Mouse (Mus musculus) left cerebral cortex, postnatal 36 days (tissue): Measurements from ENCODE around the gene Cngb1. TPM values are rescaled to one million over a fixed set of nuclear protein-coding genes. Genes with fewer than 3 reads are reported as not detected.

ENCODE experiments used
- DNase-seq, 2 experiments: peaks; one replicate each; pipeline ENCODE4 v3.0.0; 2021 to 2022; ENCODE audit warnings: low spot score in 2 of 2, mixed read lengths in 1 of 2
- intact Hi-C: fragments of 180-260 bp; cut with DNase I; formaldehyde crosslinking; loops from one replicate; pipeline ENCODE4 v1.15.1; 2025
- total RNA-seq, 2 experiments: library from RNA; stranded (reverse); gene quantifications; 2 replicates each; pipeline ENCODE4 v1.2.3; 2021

The Cngb1 gene
- total RNA-seq, 2 experiments from 2014 or later, result 0.23 to 0.30 TPM

DNA sequence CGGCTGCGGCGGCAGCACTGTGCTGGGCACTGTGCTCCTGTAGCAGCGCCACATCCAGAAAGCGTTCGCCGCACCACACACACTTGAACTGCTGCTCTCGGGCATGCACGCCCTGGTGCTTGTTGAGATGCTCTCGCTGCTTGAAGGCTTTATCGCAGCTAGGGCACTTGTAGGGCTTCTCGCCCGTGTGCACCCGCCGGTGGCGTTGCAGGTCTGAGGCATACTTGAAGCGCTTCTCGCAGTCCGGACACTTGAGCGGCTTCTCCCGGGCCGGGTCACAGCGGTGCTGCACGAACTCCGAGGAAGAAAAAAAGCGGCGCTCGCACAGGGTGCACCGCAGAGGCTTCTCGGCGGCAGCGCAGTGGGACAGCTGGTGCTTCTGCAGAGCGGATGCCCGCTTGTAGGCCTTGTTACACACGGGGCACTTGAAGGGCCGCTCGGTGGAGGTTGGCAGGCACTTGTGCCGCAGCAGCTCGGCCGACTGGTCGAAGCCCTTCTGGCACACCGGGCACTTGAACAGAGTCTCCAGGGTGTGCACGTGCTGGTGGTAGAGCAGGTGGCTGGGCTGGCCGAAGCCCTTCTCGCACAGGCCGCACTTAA, 21.6 kb upstream of the Cngb1 start:
- no peak for DNase-seq
- intact Hi-C loops, result loop anchor here (10.0 kb wide), 1 partner anchor 223 kb away; no protein-coding TSS in a partner anchor

DNA sequence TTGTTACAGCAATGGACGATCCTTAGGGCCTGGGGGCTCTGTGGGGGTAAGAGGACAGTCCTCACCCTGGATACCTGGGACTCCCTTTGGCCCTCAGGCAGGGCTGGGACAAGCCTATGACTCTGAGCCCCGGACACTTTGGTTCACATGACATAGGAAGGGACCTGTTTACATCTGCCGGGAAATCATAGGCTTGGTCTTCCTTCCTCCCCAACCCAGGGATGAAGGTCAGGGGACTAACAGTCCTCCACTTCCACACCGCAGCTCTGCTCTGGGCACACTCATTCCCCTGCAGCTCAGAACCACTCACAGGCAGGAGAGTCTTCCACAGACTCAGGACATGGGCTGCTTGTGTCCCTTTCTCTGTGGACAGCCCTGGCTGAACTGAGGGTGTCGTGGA, 20.4 kb upstream of the Cngb1 start:
- intact Hi-C loops, result loop anchor here (10.0 kb wide), 1 partner anchor 222 kb away; no protein-coding TSS in a partner anchor
- no peak for DNase-seq

DNA sequence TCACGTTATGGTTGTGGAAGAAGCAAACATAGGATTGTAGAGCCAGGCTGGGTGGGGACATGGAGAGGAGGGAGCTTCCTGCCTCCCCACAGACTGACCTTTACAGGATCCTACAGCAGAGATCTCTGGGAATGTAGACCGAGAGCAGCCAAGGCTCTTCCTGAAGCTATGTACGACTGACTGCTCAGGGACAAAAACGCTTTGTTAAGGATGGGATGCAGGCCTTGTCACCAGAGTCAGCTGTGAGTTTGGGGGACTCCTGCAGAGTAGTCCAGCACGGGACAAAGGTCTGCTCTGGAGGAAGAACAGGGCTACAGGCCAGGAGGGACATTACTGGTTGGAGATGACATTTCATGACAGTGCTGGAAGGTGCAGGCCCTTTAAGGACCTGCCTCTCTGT, 18.3 kb upstream of the Cngb1 start:
- no peak for DNase-seq
- intact Hi-C loops, result loop anchor here (10.0 kb wide), 1 partner anchor 220 kb away; no protein-coding TSS in a partner anchor

DNA sequence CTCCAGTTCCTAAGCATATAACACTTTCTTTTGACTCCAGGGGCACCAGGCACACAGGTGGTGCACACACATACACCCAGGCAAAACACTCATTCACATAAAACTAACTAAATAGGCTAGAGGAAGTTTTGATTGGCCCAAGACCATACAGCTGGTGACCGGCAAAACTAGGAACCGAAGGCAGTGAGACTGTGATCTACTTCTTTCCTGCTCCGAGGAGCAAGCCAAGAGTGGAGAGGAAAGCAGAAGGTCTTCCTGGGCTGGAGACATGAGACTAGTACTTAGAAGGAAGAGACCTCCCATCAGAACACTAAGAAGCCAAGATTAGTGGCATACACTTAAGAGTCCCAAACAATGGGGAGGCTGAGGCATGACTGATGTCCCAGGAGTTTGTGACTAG, 16.8 kb upstream of the Cngb1 start:
- no peak for DNase-seq
- intact Hi-C loops, result loop anchor here (10.0 kb wide), 1 partner anchor 218 kb away; no protein-coding TSS in a partner anchor

DNA sequence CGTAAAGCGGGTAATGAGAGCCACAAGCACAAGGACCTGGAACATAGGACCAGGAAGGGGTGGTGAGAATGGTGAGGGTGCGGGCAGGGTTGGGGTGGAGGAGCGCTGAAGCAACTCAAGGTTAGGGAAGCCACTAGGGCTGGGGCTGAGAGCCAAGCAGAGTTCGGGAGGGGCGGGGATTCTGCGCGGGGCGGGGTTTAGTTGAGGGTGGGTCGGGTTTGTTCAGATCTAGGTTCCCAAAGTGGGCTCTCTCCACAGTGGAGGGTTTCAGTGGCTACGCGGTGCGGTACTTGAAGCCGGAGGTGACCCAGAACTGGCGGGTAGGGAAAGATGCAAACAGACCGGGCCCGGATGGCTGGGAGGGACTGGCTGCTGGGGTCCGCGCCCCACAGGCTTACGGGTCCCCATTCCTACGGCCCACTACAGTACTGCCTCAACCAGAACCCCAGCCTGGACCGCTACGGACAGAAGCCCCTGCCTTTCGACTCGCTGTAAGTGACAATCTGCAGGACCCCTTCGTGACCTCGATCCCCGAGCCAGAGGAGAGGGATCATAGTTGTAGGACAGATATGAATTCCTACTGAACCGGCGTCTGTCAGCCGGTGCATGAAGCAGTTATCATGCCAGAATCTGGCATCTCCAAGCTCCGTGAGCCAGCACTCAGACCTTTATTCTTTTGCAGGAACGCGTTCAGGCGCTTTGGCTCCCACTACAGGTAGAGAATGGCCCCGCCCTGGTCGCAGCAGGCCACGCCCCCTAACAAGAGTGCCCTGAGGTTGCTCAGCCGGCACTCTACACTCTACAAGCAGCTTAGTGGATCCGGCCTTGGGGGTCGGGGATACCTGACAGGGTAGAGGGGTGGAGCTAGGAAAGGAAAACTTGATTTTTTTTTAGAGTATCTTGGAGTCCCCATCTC, 14.1 kb upstream of the Cngb1 start:
- DNase-seq, result no peak
- intact Hi-C loops, result loop anchor here (10.0 kb wide), 1 partner anchor 216 kb away; no protein-coding TSS in a partner anchor

DNA sequence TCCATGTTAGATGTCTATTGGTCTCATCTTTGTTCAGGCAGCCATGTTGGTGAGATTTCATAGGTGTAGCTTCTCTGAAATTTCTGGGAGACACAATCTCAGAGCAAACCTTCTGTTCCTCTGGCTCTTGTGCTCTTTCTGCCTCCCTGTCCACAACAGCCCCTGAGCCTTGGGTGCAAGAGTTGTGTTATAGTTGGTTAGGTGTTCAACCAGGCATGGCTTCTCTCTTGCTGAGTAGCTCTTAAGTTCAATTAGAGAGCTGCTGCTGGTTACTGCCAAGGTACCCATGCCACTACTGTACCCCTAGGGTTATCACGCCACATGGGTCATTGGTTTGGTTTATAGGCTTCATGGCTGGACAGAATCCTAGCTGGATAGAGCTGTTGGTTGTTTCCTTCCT, 9.0 kb upstream of the Cngb1 start:
- DNase-seq, result no peak
- intact Hi-C loops, result no loop called here

DNA sequence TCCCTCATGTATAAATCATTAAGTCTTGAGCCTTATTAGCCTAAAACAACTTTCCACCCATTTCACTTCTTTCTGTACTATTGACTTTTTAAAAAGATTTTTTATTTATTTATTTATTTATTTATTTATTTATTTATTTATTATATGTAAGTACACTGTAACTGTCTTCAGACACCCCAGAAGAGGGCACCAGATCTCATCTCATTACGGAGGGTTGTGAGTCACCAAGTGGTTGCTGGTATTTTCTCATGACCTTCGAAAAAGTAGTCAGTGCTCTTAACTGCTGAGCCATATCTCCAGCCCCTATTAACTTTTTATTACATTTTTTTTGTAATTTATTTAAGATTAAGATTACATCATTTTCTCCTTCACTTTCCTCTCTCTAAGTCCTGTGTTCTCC, 8.3 kb upstream of the Cngb1 start:
- intact Hi-C loops, result no loop called here
- no peak for DNase-seq

DNA sequence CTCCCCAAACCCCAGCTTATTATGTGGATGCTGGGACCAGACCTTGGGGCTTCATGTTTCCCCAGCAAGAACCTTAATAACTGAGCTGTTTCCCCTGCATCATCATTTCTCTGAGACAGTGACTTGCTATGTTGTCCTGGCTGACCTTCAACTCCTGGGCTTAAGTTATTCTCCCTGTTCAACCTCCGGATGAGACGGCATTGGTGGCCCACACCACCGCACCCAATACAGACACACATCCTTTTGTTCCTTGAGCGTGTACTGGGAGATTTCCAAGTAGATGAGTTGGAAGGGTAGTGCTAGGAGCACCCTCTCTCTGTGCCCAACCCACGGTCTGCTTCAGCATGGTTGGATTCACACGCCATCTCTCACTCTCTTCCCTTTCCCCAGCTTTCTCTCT, 7.5 kb upstream of the Cngb1 start:
- DNase-seq, result no peak

DNA sequence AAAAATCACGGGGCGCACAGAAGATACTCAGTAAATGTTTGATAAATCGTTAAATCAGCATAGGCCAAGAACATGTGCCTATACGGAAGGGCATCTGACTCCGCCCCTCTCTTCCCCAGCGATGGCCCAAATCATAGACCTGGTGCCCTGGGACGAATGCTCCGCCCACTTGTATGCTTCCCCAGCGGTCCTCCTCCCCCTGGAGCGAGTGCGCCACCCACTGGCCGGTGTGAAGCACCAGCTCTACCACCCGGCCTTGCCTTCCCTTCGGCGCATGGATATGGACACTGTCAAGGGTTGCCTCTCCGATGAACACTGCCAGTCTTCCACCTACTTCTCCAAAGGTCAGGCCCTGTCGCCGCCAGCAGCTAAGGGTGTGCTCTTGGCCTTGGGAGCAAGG, 6.5 kb upstream of the Cngb1 start:
- no peak for DNase-seq
- intact Hi-C loops, result no loop called here

More for the DNA sequence above, 7.5 kb upstream of the Cngb1 start:
- intact Hi-C loops, result no loop called here

DNA sequence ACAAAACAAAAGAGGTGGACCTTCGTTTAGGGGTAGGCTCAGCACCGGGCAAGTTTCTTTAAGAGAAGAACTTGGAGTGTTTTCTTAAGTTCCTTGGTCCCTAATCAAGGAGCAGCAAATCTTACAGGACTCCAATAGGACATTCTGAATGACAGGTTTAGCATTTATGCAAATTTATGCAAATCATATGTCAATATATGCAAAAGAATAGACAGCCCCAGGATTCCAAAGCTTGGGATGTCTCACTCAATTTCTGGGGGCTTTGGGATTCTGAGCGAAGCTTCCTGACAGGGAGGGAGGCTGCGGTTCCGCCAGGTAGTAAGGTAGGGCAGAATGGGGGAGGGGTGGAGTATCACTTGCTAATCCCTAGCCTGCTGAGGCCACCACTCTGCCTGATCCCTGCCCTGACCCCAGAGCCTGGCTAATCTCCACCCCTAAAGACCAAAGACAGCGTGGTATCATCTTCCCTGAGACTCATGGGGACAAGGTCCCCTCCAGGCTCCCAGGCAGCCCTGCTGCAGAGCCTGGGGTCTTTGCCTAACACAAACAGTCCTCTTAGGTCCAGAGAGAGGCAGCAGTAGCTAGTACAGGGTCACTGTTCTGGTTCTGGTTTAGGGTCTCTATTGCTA, 4.1 kb upstream of the Cngb1 start, which contains the start of gene Tepp:
TSS of gene Tepp (plus strand) at position 225 of the 629 bp plus-strand sequence.
- intact Hi-C loops, result no loop called here

DNA sequence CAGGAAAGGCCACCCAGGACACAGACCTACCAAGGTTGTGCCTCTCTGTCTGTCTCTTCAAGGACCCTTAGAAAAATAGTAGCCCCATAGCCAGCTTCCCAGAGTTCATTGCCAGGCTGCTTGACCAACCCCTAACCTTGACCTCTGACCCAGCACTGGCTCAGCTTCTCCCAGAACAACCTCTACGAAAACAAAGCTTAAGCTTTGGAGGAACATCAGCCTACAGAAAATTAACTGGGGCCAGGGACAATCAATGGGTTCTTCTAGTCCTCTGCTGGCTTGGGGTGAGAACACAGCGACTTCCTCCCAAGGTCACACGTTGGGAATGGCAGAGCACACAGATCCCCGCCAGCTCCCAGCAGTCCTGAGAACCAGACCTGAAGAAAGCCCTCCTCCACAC, 859 bp downstream of the Cngb1 start:
- no peak for DNase-seq
- intact Hi-C loops, result no loop called here

More for the DNA sequence above, 4.1 kb upstream of the Cngb1 start, which contains the start of gene Tepp:
- DNase-seq, result no peak

DNA sequence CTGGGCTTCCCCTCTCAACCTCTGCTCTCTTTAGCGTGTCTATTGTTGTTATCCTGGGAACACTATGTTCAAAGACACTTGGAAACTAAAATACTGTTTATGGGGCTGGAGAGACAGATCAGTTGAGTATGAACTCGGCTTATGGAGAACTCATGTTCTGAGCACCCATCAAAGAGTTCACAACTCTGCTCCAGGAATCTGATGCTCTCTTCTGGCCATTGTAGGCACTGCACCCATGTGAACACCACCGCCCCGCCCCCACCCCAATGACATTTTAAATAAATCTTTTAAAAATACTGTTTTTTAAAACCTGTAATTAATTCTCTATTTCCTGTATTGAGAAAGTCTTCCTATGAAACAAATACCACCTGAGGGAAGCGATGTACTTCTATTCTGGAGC, 4.0 kb downstream of the Cngb1 start:
- intact Hi-C loops, result loop anchor here (5.0 kb wide), 1 partner anchor 45 kb away; no protein-coding TSS in a partner anchor
- DNase-seq, result no peak

DNA sequence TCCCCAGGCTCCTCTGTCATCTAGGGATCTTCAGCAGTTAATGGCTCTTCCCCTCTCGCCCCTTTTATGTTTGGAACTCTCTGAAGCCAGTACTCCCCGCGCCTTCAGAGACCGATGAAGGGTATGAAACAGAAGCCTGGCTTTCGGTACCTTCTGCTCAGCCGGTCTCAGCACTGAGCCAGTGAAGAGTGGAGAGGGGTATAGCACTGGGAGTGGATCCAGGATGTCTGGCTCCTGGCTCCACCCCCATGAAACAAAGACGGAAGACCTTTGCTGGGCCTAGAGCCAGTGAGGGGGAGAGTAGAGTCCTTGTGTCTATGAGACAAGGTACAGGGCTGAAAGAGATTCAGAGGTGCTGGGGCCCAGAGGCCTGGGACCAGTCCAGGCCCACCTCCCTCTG, 12.5 kb downstream of the Cngb1 start:
- DNase-seq, result no peak
- intact Hi-C loops, result no loop called here

DNA sequence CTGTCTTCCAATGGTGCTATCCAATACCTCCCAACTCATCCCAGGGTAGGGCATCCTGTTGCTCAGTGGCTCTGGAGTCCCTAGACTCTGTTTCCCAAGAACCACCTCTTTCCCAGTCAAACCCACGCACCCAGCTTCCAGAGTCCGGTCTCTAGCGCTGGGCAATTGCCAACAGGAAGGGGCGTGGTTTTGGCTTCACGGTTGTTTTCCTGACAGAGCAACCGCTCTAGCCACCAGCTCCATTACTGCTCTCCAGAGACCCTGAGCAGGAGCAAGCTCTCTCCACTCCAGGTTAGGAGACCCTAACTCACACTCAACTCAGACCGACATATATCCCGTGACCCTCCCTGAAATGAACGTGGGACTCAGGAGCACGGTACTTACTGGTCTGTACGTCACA, 13.2 kb downstream of the Cngb1 start:
- DNase-seq, result no peak
- intact Hi-C loops, result no loop called here

DNA sequence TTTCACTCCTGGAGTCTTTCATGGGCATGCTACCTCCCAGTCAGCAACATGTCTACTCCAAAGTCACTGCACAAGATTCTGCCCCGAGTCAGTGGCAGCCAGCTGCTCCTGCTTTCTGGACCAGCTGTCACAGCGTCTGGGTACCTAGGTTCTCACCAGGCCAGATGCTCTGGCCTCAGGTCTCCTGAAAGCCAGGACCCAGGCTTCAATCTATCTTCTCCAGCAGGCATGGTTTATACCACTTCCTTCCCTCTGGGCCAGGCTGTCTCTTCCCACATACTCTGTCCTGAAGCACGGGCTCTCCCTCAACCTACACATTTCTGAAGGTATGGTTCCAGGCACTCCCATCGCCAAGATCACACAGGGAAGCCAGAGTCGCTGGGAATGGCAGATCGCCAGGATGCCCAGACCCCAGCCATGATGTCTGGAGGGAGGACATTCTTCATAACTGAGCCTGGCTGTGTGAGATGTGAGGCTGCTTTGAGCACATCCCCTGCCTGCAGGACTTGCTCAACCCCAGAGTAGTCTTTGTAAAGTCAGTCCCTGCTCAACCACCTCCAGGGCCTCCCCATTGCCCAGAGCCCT, 17.2 kb downstream of the Cngb1 start:
- intact Hi-C loops, result no loop called here
- DNase-seq, result no peak

DNA sequence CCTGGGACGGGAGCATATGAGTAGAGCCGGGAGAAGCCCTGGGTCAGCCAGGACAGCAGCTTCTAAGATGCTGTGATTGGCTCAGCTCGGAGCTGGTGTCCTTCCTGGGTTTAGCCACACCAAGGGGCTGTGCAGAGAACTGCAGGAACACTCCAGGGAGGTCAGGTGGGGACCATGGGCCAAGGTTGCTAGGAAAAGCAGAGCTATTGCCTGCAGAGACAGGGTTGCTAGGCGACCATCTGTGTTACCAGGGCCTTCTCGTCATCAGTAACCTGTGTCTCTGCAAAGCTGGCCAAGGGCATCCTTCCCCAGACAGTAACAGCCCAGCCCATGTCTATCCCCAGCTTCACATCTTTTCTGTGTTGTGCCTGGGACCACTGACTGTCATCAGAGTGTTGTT, 24.9 kb downstream of the Cngb1 start:
- intact Hi-C loops, result no loop called here
- no peak for DNase-seq

DNA sequence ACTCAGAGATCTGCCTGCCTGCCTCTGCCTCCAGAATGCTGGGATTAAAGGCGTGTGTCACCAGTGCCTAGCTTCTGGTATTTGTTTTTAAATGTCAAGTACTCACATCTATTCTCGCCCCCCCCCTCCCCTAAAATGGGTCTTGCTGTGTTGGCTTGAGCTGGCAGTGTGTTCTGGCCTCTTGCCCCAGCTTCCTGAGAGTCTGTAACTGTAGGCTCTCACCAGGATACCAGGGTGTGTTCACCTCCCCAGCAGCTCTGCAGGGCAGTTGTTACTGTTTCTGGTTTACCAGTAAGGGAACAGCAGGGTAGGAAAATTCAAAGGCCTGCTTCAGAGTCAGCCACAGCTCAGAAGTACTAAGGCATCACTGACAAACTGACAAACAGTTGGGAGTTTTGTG, 33.5 kb downstream of the Cngb1 start:
- DNase-seq, result no peak
- intact Hi-C loops, result no loop called here

DNA sequence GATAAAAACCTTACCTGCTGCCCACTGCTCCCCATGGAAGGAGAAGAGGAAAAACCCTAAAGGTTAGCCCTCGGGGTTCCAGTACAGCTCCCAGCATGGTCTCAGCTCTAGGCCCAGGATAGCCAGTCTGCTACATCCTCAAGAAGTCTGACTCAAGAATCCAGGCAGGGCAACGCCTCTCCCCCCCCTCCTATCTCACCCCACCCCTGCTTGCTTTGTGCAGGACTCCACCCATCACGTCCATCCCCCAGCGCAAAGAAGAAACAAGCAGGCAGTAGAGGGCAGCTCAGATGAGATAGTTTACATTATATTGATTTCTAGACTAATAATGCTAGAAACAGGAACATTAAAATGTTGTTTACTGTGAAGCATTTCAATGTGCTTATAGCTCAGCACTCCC, 34.5 kb downstream of the Cngb1 start:
- no peak for DNase-seq
- intact Hi-C loops, result no loop called here

DNA sequence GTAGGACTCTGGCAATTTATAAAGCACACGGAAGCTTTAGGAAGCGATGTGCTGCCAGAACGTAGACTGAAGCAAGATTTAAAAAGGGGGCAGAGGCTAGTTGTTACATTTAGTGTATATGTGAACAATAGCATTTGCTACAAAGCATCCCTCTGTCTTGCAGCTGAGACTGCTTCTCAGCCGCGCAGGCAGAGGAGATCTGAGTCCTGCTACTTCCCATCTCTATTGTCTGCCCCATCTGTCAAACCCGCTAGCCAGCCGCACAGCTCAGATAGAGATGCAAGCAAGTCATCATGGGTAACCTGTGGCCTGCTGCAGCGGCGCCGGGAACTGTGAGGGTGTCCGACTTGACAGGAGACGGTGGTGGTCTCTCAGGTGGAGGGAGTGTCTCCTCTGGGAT, 35.9 kb downstream of the Cngb1 start:
- DNase-seq, result no peak
- intact Hi-C loops, result no loop called here

DNA sequence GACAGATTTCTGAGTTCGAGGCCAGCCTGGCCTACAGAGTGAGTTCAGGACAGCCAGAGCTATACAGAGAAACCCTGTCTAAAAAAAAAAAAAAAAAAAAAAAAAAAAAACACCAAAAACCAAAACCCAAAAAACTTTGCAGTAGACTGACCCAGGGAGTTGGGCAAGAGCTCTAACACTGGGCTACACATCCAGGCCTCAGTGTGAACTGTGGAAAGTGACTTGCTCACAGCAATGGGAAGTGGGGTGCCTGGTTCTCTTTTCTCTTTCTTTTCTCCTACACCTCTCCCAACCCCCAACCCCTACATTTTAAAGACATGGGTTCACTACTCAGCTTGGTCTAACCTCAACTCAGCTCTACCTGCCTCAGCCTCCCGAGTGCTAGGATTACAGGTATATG, 44.2 kb downstream of the Cngb1 start:
- intact Hi-C loops, result no loop called here
- DNase-seq, result no peak
